Mouse (Mus musculus): ENCODE measurements around the gene Ppcs.

GRCm38 (mm10) chr4:119462457-119462856 lies 40.2 kb upstream of the Ppcs start:
- TF ChIP-seq CTCF (IDR thresholded peaks at IDR 0.05; ENCODE audit: borderline replicate concordance, extremely low read depth, insufficient read depth, insufficient read length) (no peak), POLR2A (IDR thresholded peaks at IDR 0.05; ENCODE audit: borderline replicate concordance, extremely low read depth, insufficient read depth, insufficient read length, poor library complexity, severe bottlenecking) (no peak)

Measured in brain, embryonic 14.5 days (tissue).